Mouse (Mus musculus) lung, embryonic 15.5 days (tissue): ENCODE results near the gene Flnb. TPM values are rescaled to one million over a fixed set of nuclear protein-coding genes. Genes with fewer than 3 reads are reported as not detected.

Experiments
- ATAC-seq: fragments of 200-750 bp; cut with Nextera tagmentation; 2 replicates; pipeline ENCODE4 v1.8.0; 2017; ENCODE audit warnings: moderate number of reproducible peaks, borderline replicate concordance; ENCODE audit not compliant: low FRiP score, low TSS enrichment; ENCODE audit errors: extremely low read depth
- H3K27ac ChIP-seq: fragments of 300-500 bp; sonication (generic); 2 replicates; pipeline ENCODE4 v1.5.1; 2015; ENCODE audit warnings: moderate library complexity, mild to moderate bottlenecking, inconsistent platforms
- H3K27me3 ChIP-seq: fragments of 300-500 bp; sonication (generic); 2 replicates; pipeline ENCODE4 v1.6.1; 2015; ENCODE audit warnings: inconsistent platforms
- H3K36me3 ChIP-seq: fragments of 300-500 bp; sonication (generic); 2 replicates; pipeline ENCODE4 v1.6.1; 2015; ENCODE audit warnings: inconsistent platforms
- H3K4me1 ChIP-seq: fragments of 300-500 bp; sonication (generic); 2 replicates; pipeline ENCODE4 v1.6.1; 2015; ENCODE audit warnings: inconsistent platforms
- H3K4me2 ChIP-seq: fragments of 300-500 bp; sonication (generic); 2 replicates; pipeline ENCODE4 v1.6.1; 2015; ENCODE audit warnings: inconsistent platforms, mild to moderate bottlenecking, moderate library complexity
- H3K4me3 ChIP-seq: fragments of 300-500 bp; sonication (generic); 2 replicates; pipeline ENCODE4 v1.5.1; 2015; ENCODE audit warnings: mild to moderate bottlenecking, inconsistent platforms
- H3K9ac ChIP-seq: fragments of 300-500 bp; sonication (generic); 2 replicates; pipeline ENCODE4 v1.6.1; 2015; ENCODE audit warnings: inconsistent platforms
- H3K9me3 ChIP-seq: fragments of 300-500 bp; sonication (generic); 2 replicates; pipeline ENCODE4 v1.6.1; 2016; ENCODE audit warnings: inconsistent platforms
- WGBS: fragments of 180-500 bp; shearing (Covaris S2); methylation state at CpG from one replicate; pipeline ENCODE4 v1.1.7; 2015; 5-methylcytosine and 5-hydroxymethylcytosine counted together
- polyA plus RNA-seq: library from polyadenylated mRNA; unstranded; fragments of >200 nt; fragmentation: Nextera tagmentation; extraction: Ambion mirVana; gene quantifications from 2 replicates; pipeline ENCODE4 v1.2.1, GENCODE M21; 2015

The Flnb gene
- polyA plus RNA-seq, 1 experiment from 2014 or later: 14.8 TPM

DNA sequence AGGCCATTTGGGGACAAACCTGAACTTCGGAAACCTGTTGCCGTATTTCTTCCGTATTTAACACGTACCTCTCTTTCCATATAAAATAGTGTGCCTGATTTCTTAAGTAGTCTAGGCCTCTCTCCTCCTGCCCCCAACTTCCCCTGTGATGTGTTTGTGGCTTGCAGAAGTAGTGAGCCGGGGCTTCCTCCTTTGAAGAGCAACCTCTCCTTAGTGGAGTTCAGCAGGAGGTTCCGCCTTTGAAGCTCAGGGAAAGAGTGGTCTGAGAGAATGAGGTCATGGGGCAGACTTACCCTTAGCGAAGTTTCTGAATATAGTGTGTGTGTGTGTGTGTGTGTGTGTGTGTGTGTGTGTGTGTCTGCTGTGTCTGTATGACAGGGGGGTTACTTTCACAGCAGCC is 96.1 kb downstream of the Flnb start:
- WGBS: 50% methylated on average over 7 of the region's 7 CpGs
- 0 out of 2 replicates have a peak, but pooled peaks have one; percentile 10 for ATAC-seq
- Histone ChIP-seq H3K27ac (no peak overlapping the region), H3K9ac (no peak overlapping the region), H3K4me3 (no peak overlapping the region), H3K27me3 (no peaks in the 10 kb centered on the region), H3K4me2 (no peak overlapping the region), H3K9me3 (no peaks in the 10 kb centered on the region), H3K4me1 (peaks cover 14% of the 10 kb centered on the region), H3K36me3 (peaks cover 30% of the 10 kb centered on the region; the same call in 1 of the 2 replicates)

DNA sequence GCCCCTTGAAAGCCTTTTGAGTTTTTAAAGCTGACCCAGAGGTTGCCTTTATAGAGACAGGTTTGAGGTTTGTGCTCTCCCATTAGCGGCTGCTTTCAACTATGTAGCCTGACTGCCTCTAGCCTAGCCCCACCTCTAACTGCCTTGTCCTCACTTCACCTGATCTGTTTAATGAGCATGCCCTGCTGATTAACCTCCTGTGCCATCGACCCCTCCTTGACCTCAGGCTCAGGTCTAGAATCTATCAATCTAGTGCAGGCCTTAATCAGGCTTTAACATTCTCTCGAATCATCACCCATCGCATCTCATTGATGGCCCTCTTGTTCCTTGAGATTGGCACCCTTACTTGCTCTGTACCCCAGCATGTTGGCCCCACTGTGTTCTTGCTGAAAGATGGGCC is 96.7 kb downstream of the Flnb start:
- Histone ChIP-seq H3K9me3 (no peaks in the 10 kb centered on the region), H3K9ac (no peak overlapping the region), H3K36me3 (peaks cover 31% of the 10 kb centered on the region; the same call in 1 of the 2 replicates), H3K27me3 (no peaks in the 10 kb centered on the region), H3K27ac (no peak overlapping the region), H3K4me1 (peaks cover 20% of the 10 kb centered on the region), H3K4me3 (no peak overlapping the region), H3K4me2 (no peak overlapping the region)
- 58% methylated on average over 4 of the region's 4 CpGs for whole genome bisulfite sequencing
- ATAC-seq: no peak

DNA sequence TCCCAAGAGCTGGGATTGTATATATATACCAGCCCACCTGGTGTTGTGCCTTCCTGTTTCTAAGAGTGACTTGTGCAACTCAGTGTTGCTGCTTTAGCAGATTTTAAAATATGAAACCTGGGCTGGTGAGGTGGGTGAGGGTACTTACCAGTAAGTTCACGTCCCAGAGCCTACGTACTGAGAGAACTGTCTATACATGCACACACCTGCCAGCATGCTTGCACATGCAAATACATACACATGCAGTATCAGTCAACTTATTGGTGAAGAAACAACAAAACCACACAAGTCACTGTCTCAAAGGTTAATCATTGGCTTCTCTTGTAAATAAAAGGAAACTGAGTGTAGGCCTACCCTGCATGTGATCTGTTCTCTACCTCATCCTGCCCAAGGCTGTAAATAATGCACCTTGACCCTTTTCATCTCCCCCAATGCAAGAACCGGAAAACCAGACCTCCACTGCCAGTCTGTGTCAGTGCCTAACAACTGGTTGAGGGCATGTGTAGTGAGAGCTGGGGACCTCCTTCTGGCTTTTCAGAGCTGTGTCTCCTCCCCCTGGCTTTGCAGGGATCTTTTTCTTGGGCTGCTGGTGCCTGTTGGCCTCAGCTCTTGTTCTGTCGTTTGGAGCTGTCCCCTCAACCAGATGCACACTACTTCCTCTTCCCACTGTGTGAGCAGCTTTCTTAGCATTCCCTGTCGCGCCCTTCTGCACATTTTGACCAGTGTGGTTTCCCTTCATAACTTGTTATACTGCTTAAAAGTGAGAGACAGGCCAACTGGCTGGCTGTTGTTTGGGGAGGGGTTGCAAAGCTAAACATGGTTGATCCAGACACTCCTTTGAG is 100.6 kb downstream of the Flnb start:
- Histone ChIP-seq H3K4me3 (no peak overlapping the region), H3K9ac (no peak overlapping the region), H3K9me3 (no peaks in the 10 kb centered on the region), H3K27ac (no peak overlapping the region), H3K4me1 (peaks cover 23% of the 10 kb centered on the region), H3K27me3 (no peaks in the 10 kb centered on the region), H3K4me2 (no peak overlapping the region), H3K36me3 (peaks cover 22% of the 10 kb centered on the region; the same call in 1 of the 2 replicates)
- WGBS: 79% methylated on average over 6 of the region's 6 CpGs
- ATAC-seq: no peak

DNA sequence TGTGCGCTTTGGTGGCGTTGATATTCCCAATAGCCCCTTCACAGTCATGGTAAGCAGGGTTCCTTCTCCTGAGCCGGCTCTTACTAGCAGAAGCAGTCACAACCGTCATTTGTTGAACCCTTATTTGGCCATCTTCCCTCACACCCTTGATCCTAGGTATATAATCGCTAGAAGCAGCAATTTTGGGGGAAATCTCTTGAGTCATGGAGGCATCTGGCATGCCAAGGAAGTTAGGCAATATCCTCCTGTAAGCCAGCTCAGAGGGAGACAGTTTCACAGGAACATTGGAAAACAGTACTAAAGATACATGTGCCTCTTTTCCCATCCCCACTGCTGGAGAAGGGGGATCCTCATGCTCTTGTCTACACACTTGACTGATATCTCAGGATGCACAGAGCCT is 101.6 kb downstream of the Flnb start:
- Histone ChIP-seq H3K36me3 (peaks cover 27% of the 10 kb centered on the region), H3K9ac (no peak overlapping the region), H3K4me3 (no peak overlapping the region), H3K27ac (peak overlapping the region; percentile 53), H3K27me3 (no peaks in the 10 kb centered on the region), H3K4me2 (no peak overlapping the region), H3K4me1 (peaks cover 23% of the 10 kb centered on the region), H3K9me3 (no peaks in the 10 kb centered on the region)
- ATAC-seq: no peak
- 89% methylated on average over 5 of the region's 5 CpGs for WGBS

DNA sequence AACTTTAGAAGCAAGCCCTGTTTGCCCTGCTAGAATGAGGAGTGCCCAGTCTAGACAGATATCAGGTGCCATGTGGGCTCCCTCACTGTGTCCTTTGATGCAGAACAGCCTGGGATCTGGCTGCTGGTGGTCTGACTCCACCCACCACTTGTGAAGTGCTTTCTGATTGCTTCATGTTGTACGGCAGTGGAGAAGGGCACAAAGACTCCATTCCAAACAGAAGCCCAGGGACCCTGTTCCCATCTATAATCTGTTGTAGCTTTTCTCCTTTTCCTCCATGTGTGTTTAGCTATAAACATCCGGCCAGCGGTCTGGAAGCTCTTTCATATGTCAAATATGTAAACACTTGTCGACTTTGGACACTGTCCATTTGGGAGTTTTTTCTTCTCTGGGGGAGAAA is 102.2 kb downstream of the Flnb start:
- Histone ChIP-seq H3K9me3 (no peaks in the 10 kb centered on the region), H3K36me3 (peaks cover 28% of the 10 kb centered on the region)
- WGBS: 17% methylated on average over 4 of the region's 4 CpGs

DNA sequence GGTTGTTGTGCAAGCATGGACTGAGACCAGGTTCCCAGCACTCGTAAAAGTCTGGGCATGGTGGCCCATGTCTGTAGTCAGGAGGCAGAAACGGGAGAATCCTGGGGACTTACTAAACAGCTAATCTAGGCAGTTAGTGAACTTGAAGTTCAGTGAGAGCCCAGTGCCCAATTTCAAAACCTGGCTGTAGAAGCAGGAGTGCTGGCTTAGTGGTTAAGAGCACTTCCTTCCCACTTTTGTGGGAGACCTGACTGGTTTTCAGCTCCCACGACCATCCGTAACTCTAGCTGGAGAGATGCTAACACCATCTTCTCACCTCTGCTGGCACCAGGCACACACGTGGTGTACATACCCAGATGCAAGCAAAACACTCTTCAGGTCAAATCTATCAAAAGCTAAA is 103.7 kb downstream of the Flnb start:
- peaks cover 28% of the 10 kb centered on the region for H3K36me3 ChIP-seq
- no peak for ATAC-seq
- no peak overlapping the region for H3K4me3 ChIP-seq
- H3K9me3 ChIP-seq: no peaks in the 10 kb centered on the region
- peaks cover 23% of the 10 kb centered on the region for H3K4me1 ChIP-seq
- no peak overlapping the region for H3K27ac ChIP-seq
- H3K27me3 ChIP-seq: no peaks in the 10 kb centered on the region
- H3K4me2 ChIP-seq: no peak overlapping the region
- WGBS: 81% methylated on average over 5 of the region's 5 CpGs
- no peak overlapping the region for H3K9ac ChIP-seq

More for the DNA sequence above, 102.2 kb downstream of the Flnb start:
- no peak overlapping the region for H3K4me3 ChIP-seq
- H3K4me1 ChIP-seq: peaks cover 23% of the 10 kb centered on the region
- peak; percentile 85 for ATAC-seq
- H3K27ac ChIP-seq: peak overlapping the region; percentile 53
- H3K27me3 ChIP-seq: no peaks in the 10 kb centered on the region
- no peak overlapping the region for H3K4me2 ChIP-seq
- H3K9ac ChIP-seq: no peak overlapping the region

DNA sequence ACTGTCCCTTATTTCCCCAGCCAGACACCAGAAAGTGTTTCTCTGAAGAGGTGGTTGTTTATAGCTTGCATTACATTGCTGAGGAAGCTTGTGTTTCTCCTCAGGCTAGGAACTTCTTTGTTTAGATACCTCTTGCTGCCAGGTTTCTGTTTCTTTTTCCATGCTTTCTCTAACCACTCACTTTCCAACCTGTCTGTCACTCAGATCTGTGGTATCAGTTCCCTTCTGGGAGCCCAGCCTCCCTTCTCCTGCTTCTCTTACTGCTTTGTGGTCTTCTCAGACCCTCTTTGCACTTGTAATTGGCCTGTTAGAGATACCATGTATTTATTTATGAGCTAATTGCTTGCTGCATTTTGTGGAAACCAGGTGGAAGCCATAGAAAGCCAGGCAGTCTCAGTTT is 105.9 kb downstream of the Flnb start:
- ATAC-seq: no peak
- Histone ChIP-seq H3K27me3 (no peaks in the 10 kb centered on the region), H3K4me1 (peaks cover 20% of the 10 kb centered on the region), H3K9ac (no peak overlapping the region), H3K4me2 (no peak overlapping the region), H3K36me3 (peaks cover 31% of the 10 kb centered on the region), H3K9me3 (no peaks in the 10 kb centered on the region), H3K27ac (no peak overlapping the region), H3K4me3 (no peak overlapping the region)

DNA sequence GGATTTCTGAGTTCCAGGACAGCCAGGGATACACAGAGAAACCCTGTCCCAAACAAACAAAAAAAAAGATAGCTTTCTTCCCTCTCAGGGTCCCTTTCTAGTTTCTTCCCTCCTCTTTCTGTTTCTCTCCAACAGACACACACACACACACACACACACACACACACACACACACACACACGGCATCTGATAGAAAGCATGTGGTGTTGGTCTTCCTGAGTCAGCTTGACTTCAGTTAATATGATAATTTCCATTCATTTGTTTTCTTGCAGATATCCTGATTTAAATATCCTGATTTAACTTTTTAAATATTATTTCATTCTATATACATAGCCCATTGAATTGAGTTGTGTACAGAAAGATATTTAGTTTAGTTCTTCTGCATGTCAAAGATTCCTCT is 110.6 kb downstream of the Flnb start:
- H3K27ac ChIP-seq: no peak overlapping the region
- no peak for ATAC-seq
- H3K9ac ChIP-seq: no peak overlapping the region
- no peaks in the 10 kb centered on the region for H3K27me3 ChIP-seq
- H3K4me2 ChIP-seq: no peak overlapping the region
- H3K4me3 ChIP-seq: no peak overlapping the region
- WGBS: 75% methylated on average over 1 of the region's 1 CpGs
- peaks cover 58% of the 10 kb centered on the region for H3K36me3 ChIP-seq
- H3K4me1 ChIP-seq: no peaks in the 10 kb centered on the region
- no peaks in the 10 kb centered on the region for H3K9me3 ChIP-seq

DNA sequence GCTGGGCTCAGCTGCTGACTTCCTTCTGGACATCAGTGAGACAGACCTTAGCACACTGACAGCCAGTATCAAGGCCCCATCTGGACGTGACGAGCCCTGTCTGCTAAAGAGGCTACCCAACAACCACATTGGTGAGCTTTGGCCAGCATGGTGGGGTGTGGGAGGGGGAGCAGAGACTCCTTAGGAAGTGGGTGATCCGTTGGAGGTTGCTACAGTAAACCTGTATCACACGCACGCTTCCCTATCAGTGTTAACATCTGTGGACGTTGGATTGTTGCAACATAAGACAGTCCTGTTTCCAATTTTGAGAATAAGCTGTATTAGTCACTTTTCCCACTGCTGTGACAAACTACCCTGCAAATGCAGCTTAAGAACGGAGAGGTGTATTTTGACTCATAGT is 111.3 kb downstream of the Flnb start:
- H3K9ac ChIP-seq: no peak overlapping the region
- no peak overlapping the region for H3K4me3 ChIP-seq
- peaks cover 60% of the 10 kb centered on the region for H3K36me3 ChIP-seq
- H3K9me3 ChIP-seq: no peaks in the 10 kb centered on the region
- H3K27me3 ChIP-seq: no peaks in the 10 kb centered on the region
- H3K27ac ChIP-seq: no peak overlapping the region
- ATAC-seq: no peak
- no peaks in the 10 kb centered on the region for H3K4me1 ChIP-seq
- H3K4me2 ChIP-seq: no peak overlapping the region
- 78% methylated on average over 7 of the region's 7 CpGs for WGBS

DNA sequence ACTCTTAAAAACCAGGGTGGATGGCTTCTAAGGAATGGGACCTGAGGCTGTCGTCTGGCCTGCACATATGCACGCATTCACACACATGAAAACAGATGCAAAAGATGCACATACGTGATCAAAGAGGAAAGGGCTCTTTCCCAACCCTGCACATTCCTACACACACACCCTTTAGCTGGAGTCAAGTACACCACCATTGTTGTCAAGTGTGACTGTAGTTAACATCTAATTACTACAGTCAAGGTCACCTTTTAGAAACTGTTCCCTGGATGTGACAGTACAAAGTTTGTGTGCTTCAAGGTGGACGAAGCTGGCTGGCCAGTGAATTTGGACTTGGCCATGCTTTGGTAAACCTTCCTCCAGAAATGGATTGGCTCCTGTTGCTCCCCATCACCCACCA is 114.4 kb downstream of the Flnb start:
- H3K27ac ChIP-seq: no peak overlapping the region
- no peak for ATAC-seq
- 95% methylated on average over 4 of the region's 4 CpGs for WGBS
- H3K4me2 ChIP-seq: no peak overlapping the region
- H3K27me3 ChIP-seq: no peaks in the 10 kb centered on the region
- no peak overlapping the region for H3K4me3 ChIP-seq
- H3K9ac ChIP-seq: no peak overlapping the region
- H3K36me3 ChIP-seq: peaks cover 54% of the 10 kb centered on the region
- no peaks in the 10 kb centered on the region for H3K9me3 ChIP-seq
- 0 out of 2 replicates have a peak, but pooled peaks cover under 1% of the 10 kb centered on the region for H3K4me1 ChIP-seq

DNA sequence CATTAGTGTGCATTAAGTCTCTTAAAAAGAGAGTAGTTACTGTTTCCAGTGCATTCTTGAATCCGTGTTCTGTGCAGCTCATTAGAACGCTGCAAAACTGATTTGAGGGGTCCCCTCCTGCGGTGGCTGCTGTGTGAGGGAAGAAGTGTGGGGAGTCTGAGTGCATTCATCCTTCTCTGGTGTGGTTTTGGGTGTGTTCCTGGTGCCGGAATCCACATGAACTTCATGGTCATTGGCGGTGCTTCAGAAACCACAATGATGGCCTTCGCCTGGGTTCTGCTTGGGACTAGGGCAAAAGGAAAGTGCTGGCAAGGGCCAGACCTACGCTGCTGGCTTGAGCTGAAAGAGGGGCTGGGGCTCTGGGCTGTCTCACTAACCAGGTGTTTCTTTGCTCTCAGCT is 116.4 kb downstream of the Flnb start:
- Histone ChIP-seq H3K4me3 (no peak overlapping the region), H3K4me2 (no peak overlapping the region), H3K27ac (no peak overlapping the region), H3K36me3 (peaks cover 46% of the 10 kb centered on the region; the same call in 1 of the 2 replicates), H3K27me3 (no peaks in the 10 kb centered on the region), H3K9ac (no peak overlapping the region), H3K4me1 (0 out of 2 replicates have a peak, but pooled peaks cover 4% of the 10 kb centered on the region), H3K9me3 (no peaks in the 10 kb centered on the region)
- WGBS: 92% methylated on average over 7 of the region's 7 CpGs
- ATAC-seq: no peak

DNA sequence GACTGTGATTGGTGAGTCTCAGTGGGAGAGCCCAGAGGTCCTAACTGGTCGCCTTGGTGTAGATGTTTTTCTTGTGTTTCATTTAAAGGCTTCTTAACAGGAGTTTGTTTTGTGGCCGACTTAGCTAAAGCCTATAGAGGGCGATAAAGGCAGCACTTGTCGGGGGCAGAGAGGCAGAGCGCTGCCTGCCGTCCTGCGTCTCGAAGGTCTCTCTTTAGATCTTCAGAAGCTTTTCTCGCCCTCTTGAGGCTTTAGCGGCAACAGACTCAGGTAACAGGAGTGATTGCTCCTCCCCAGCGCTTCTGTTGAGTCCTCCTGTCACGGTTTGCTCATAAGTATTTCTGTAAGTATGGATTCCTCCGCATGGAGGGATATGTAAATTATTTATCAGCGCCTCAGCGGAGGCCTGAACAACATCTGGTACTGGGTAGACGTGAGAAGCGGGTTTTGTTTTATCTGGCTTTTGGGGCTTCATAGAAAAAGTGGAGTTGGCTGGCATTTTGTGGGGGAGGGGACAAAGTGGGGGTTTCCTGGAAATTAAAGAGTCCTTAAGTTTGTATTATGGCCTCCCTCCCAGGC is 119.4 kb downstream of the Flnb start:
- no peak overlapping the region for H3K4me3 ChIP-seq
- peaks cover 24% of the 10 kb centered on the region; the same call in 1 of the 2 replicates for H3K36me3 ChIP-seq
- no peak overlapping the region for H3K9ac ChIP-seq
- H3K9me3 ChIP-seq: no peaks in the 10 kb centered on the region
- no peak overlapping the region for H3K4me2 ChIP-seq
- ATAC-seq: no peak
- whole genome bisulfite sequencing: 29% methylated on average over 17 of the region's 17 CpGs
- H3K27me3 ChIP-seq: no peaks in the 10 kb centered on the region
- H3K27ac ChIP-seq: no peak overlapping the region
- H3K4me1 ChIP-seq: 0 out of 2 replicates have a peak, but pooled peaks cover 4% of the 10 kb centered on the region
